Mouse (Mus musculus): ENCODE results near the gene Lgr6.
"Not testable (repeated sequence)": the region's sequence is repeated elsewhere in the genome, so short reads cannot be mapped to it uniquely, and the experiment has no call there.

DNA sequence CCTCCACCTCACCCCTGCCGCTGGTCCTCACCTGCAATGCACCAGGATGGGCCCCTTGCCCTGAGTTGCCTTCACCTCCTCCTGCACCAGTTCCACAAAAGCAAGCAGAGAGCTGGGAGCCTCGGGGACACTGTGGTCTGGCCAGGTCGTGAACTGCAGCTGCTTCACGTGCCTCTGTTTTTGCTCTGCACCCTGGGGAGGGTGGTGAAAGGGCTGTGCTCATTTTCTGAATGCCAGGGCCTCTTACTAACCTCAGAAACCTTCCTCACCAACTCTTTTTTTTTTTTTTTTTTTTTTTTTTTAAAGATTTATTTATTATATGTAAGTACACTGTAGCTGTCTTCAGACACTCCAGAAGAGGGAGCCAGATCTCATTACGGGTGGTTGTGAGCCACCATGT is 6.2 kb upstream of the Lgr6 start:
- TF ChIP-seq CTCF (IDR thresholded peaks at IDR 0.05); POLR2A (IDR thresholded peaks at IDR 0.05; ENCODE audit: insufficient read depth, low read depth, low read length): not testable (repeated sequence)
